Mouse (Mus musculus): ENCODE measurements at regions not wholly inside any gene's neighbourhood (a gene's known extent, or its start where the extent isn't known, plus 50 kb on each side); places are given as distances from the start of the nearest gene placed in this dataset.

GRCm38 (mm10) chr13:97510431-97511261 lies 249.8 kb downstream of the Gm10260 start:
- no peaks in the 10 kb centered on the region for H3K27me3 ChIP-seq (ENCODE audit: control insufficient read depth, insufficient read depth, insufficient read length)
- no peaks in the 10 kb centered on the region for H3K36me3 ChIP-seq (ENCODE audit: control insufficient read depth, insufficient read depth)
- H3K79me3 ChIP-seq (ENCODE audit: low read depth), result no peaks in the 10 kb centered on the region
- H3K4me3 ChIP-seq (ENCODE audit: insufficient read depth, poor library complexity, severe bottlenecking), result no peak overlapping the region
- H3K79me2 ChIP-seq (ENCODE audit: control insufficient read depth, insufficient read depth), result no peaks in the 10 kb centered on the region
- no peak overlapping the region for H3ac ChIP-seq (ENCODE audit: control insufficient read depth, insufficient read length, low read depth)
- TF ChIP-seq MYOG (IDR thresholded peaks at IDR 0.05; ENCODE audit: control insufficient read depth, extremely low read depth, insufficient read length) (no peak), MAX (IDR thresholded peaks at IDR 0.05) (no peak), MYOD1 (IDR thresholded peaks at IDR 0.05; ENCODE audit: control insufficient read depth, insufficient read length, low read depth) (no peak), FOSL1 (IDR thresholded peaks at IDR 0.05; ENCODE audit: insufficient read depth, low read length, poor library complexity, severe bottlenecking) (no peak), CTCF (IDR thresholded peaks at IDR 0.05; ENCODE audit: control insufficient read depth, insufficient read depth, insufficient read length) (no peak), USF1 (IDR thresholded peaks at IDR 0.05; ENCODE audit: low read depth) (peak; percentile 49), CEBPB (IDR thresholded peaks at IDR 0.05; ENCODE audit: low read depth) (peak; percentile 59)

DNA sequence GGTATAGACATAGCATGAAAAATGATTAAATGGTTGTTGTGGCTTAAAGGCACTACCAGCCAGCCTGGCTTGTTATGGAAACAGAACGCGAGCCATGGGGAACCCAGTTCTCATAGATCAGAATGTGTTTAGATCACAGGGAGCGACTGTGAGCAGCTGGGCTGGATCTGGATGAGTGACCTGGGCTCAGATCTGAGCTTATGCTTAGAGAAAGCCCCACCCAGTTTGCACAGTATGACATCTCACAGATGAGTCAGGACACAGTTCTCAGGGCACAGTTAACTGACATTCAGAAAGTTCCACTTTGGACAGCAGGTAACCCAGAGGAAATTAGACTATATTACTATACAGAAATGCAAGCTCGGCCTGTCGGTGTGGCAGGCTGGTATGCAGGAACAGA lies 255.5 kb downstream of the Gm10260 start:
- no peaks in the 10 kb centered on the region for H3K36me3 ChIP-seq (ENCODE audit: control insufficient read depth, insufficient read depth)
- H3ac ChIP-seq (ENCODE audit: control insufficient read depth, insufficient read length, low read depth), result no peak overlapping the region
- H3K4me3 ChIP-seq (ENCODE audit: insufficient read depth, poor library complexity, severe bottlenecking), result no peak overlapping the region
- H3K27me3 ChIP-seq (ENCODE audit: control insufficient read depth, insufficient read depth, insufficient read length), result no peaks in the 10 kb centered on the region
- no peaks in the 10 kb centered on the region for H3K79me2 ChIP-seq (ENCODE audit: control insufficient read depth, insufficient read depth)
- no peaks in the 10 kb centered on the region for H3K79me3 ChIP-seq (ENCODE audit: low read depth)
- TF ChIP-seq MYOD1 (IDR thresholded peaks at IDR 0.05; ENCODE audit: control insufficient read depth, insufficient read length, low read depth) (no peak), MAX (IDR thresholded peaks at IDR 0.05) (no peak), FOSL1 (IDR thresholded peaks at IDR 0.05; ENCODE audit: insufficient read depth, low read length, poor library complexity, severe bottlenecking) (no peak)

- H3K79me2 ChIP-seq (ENCODE audit: control insufficient read depth, insufficient read depth), result no peaks in the 10 kb centered on the region
- TF ChIP-seq CTCF (IDR thresholded peaks at IDR 0.05; ENCODE audit: control insufficient read depth, insufficient read depth, insufficient read length) (no peak), CEBPB (IDR thresholded peaks at IDR 0.05; ENCODE audit: low read depth) (no peak), MYOG (IDR thresholded peaks at IDR 0.05; ENCODE audit: control insufficient read depth, extremely low read depth, insufficient read length) (no peak), FOSL1 (IDR thresholded peaks at IDR 0.05; ENCODE audit: insufficient read depth, low read length, poor library complexity, severe bottlenecking) (no peak), USF1 (IDR thresholded peaks at IDR 0.05; ENCODE audit: low read depth) (no peak), MYOD1 (IDR thresholded peaks at IDR 0.05; ENCODE audit: control insufficient read depth, insufficient read length, low read depth) (no peak), MAX (IDR thresholded peaks at IDR 0.05) (no peak)
- H3ac ChIP-seq (ENCODE audit: control insufficient read depth, insufficient read length, low read depth), result no peak overlapping the region
- no peaks in the 10 kb centered on the region for H3K27me3 ChIP-seq (ENCODE audit: control insufficient read depth, insufficient read depth, insufficient read length)
- H3K36me3 ChIP-seq (ENCODE audit: control insufficient read depth, insufficient read depth), result no peaks in the 10 kb centered on the region
- no peaks in the 10 kb centered on the region for H3K79me3 ChIP-seq (ENCODE audit: low read depth)
- no peak overlapping the region for H3K4me3 ChIP-seq (ENCODE audit: insufficient read depth, poor library complexity, severe bottlenecking)
Observed at GRCm38 (mm10) chr13:97503955-97504739, 256.3 kb downstream of the Gm10260 start.

GRCm38 (mm10) chr13:97503391-97503790 lies 257.0 kb downstream of the Gm10260 start:
- no peaks in the 10 kb centered on the region for H3K27me3 ChIP-seq (ENCODE audit: control insufficient read depth, insufficient read depth, insufficient read length)
- H3ac ChIP-seq (ENCODE audit: control insufficient read depth, insufficient read length, low read depth), result no peak overlapping the region
- H3K36me3 ChIP-seq (ENCODE audit: control insufficient read depth, insufficient read depth), result no peaks in the 10 kb centered on the region
- TF ChIP-seq CEBPB (IDR thresholded peaks at IDR 0.05; ENCODE audit: low read depth) (no peak), FOSL1 (IDR thresholded peaks at IDR 0.05; ENCODE audit: insufficient read depth, low read length, poor library complexity, severe bottlenecking) (no peak), MYOG (IDR thresholded peaks at IDR 0.05; ENCODE audit: control insufficient read depth, extremely low read depth, insufficient read length) (no peak), USF1 (IDR thresholded peaks at IDR 0.05; ENCODE audit: low read depth) (no peak), MAX (IDR thresholded peaks at IDR 0.05) (no peak), MYOD1 (IDR thresholded peaks at IDR 0.05; ENCODE audit: control insufficient read depth, insufficient read length, low read depth) (no peak), CTCF (IDR thresholded peaks at IDR 0.05; ENCODE audit: control insufficient read depth, insufficient read depth, insufficient read length) (no peak)
- no peaks in the 10 kb centered on the region for H3K79me3 ChIP-seq (ENCODE audit: low read depth)
- no peaks in the 10 kb centered on the region for H3K79me2 ChIP-seq (ENCODE audit: control insufficient read depth, insufficient read depth)
- no peak overlapping the region for H3K4me3 ChIP-seq (ENCODE audit: insufficient read depth, poor library complexity, severe bottlenecking)

DNA sequence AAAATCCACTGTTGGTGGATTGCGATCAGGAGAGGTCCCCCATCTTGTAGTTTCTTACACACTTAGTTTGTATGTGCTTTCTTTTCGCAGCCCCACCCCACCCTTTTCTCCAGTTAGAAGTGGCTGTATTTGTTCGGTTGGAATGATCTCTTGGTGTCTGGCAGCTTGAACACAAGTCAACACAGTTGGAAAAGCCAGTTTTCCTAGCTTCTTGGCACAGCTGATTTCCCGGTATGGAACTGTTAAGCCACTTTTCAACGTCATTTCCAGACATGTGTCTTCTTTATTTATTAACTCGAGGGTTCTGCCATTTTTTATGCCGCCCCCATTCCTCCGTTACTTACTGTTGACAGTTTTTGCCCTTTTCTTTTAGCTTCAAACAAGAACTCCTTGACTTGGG lies 259.2 kb downstream of the Enc1 start:
- TF ChIP-seq MAX (IDR thresholded peaks at IDR 0.05) (no peak), CEBPB (IDR thresholded peaks at IDR 0.05; ENCODE audit: low read depth) (no peak), MYOG (IDR thresholded peaks at IDR 0.05; ENCODE audit: control insufficient read depth, extremely low read depth, insufficient read length) (no peak), MYOD1 (IDR thresholded peaks at IDR 0.05; ENCODE audit: control insufficient read depth, insufficient read length, low read depth) (no peak), CTCF (IDR thresholded peaks at IDR 0.05; ENCODE audit: control insufficient read depth, insufficient read depth, insufficient read length) (no peak), FOSL1 (IDR thresholded peaks at IDR 0.05; ENCODE audit: insufficient read depth, low read length, poor library complexity, severe bottlenecking) (no peak), USF1 (IDR thresholded peaks at IDR 0.05; ENCODE audit: low read depth) (no peak)
- no peaks in the 10 kb centered on the region for H3K79me2 ChIP-seq (ENCODE audit: control insufficient read depth, insufficient read depth)
- H3K4me3 ChIP-seq (ENCODE audit: insufficient read depth, poor library complexity, severe bottlenecking), result no peak overlapping the region
- H3K27me3 ChIP-seq (ENCODE audit: control insufficient read depth, insufficient read depth, insufficient read length), result no peaks in the 10 kb centered on the region
- H3ac ChIP-seq (ENCODE audit: control insufficient read depth, insufficient read length, low read depth), result no peak overlapping the region
- H3K36me3 ChIP-seq (ENCODE audit: control insufficient read depth, insufficient read depth), result no peaks in the 10 kb centered on the region
- H3K79me3 ChIP-seq (ENCODE audit: low read depth), result no peaks in the 10 kb centered on the region

All from C2C12 (cell line).